Mouse (Mus musculus) mammary gland, adult 2 months (tissue): ENCODE data around the gene Amd2. TPM values are rescaled to one million over a fixed set of nuclear protein-coding genes. Genes with fewer than 3 reads are reported as not detected.

Experiments used
- polyA plus RNA-seq: library from polyadenylated mRNA; depleted of rRNA; stranded (reverse); fragments of >200 nt; gene quantifications from 2 replicates; pipeline ENCODE4 v1.2.3, GENCODE M21; 2012; ENCODE audit warnings: low replicate concordance; rRNA removed

Amd2 gene
- polyA plus RNA-seq, result 0.11 and 0.14 TPM in 2 replicates

DNA sequence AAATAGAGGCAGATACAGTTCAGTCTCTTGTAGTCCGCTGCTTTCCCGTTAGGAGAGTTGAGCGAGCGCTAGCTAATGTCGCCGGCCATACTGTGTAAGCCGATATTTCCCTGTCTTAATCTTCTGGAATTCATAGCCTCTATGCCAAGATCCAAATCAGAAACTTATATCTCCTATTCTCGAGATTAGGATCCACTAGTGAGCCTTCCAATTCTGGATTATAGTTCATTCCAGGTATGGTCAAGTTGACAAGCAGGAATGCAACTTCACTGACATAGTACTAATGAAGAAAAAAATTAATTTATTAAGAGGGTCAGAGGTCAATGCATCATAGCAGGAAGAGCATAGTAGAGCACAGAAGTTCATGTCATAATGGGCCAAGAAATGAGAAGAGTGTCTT lies at the start of gene Amd2:
Gene Amd2, minus strand, starts transcription at position 101 of the 400 bp plus-strand sequence.

